Mouse (Mus musculus): Measurements from ENCODE around the gene Smagp.

The Smagp gene

DNA sequence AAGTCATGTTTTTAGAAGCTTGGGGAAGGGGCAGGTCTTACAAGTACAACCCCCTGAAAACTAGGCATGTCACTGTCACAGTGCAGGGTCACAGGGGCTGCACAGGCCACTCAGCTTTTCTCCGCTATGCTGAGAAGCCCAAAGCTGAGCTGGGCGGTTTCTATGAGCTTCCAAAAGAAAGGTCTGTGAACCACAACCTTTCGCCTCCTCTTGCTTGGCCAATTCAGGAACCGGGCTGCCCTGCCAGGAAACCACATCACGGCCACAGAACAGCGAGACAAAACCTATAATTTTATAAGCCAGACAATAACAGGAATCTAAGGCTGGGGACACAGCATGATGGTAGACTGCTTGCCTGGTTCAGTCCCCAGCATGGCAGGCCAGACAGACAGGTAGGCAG lies 48.4 kb downstream of the Smagp start:
- no peak for DNase-seq

DNA sequence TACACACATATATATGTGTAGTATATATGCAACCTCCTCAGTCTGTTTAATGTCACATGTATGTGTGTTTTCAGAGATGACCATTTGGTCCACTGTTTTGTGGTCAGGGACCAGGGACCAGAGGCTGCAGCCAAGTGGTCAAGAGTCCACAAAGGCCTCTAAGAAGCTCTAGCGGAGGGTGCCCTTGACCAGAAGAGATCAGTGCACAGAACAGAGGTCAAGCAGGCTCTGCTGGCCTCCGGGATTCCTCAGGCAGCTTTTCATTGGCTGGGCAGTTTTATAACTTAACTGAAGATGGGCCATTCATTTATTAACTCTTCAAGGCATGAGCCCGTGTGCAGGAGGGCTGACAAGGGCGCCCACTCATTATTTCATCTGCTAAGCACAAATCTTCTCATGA lies 49.6 kb downstream of the Smagp start:
- DNase-seq: no peak

DNA sequence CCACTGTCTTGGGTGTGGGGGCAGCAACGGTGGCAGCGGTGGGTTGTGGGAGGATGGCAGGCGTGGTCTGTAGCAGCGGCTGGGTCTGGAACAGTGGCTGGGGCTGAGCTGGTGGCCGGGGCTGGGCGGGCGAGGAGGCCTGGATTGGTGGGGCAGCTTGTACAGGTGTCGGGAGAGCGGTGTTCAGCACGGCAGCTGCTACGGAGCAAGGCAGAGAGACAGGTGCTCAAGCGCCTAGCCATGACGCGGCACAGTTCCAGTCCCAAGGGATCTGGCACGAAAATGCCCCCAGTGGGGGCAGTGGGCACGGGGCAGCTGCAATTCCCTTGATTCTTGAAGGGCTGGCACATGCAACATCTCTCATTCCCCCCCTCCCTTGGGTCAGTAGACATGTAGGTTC lies 50.8 kb downstream of the Smagp start:
- no peak for DNase-seq

DNA sequence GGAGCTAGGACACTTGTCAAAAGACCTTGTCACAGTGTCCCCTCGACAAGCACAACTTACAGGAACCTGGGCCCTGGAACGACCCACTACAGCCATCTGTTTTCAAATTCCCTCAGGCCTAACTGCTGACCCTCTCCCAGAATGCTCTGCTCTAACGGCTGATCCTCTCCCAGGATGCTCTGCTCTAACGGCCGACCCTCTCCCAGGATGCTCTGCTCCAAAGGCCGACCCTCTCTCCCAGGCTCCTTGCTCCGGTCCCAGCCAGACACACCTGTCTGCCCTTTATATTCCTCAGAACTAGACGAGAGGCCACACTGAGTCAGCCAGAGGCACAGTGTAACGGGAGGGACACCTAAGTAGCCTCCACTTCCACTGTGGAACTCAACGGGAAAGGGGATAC lies 56.6 kb downstream of the Smagp start:
- DNase-seq: no peak

DNA sequence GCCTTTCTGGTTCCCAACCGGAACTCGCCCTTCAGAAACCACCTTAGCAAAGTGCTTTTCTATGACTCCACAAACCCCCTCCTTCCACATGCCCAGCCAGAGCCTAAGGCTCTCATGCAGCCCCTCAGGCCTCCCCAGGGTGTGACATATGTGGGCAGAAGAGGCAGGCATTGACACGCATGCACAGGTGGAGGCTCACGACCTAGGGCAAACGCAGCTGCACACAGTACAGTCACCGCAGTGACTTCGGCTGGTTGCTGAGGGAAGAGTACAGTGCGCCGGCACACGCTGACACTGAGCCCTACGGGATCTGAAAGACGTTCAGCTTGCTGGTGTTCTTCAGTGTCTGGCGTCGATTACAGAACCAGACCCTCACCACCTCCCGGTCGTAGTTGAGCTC lies 58.8 kb downstream of the Smagp start:
- DNase-seq: no peak

DNA sequence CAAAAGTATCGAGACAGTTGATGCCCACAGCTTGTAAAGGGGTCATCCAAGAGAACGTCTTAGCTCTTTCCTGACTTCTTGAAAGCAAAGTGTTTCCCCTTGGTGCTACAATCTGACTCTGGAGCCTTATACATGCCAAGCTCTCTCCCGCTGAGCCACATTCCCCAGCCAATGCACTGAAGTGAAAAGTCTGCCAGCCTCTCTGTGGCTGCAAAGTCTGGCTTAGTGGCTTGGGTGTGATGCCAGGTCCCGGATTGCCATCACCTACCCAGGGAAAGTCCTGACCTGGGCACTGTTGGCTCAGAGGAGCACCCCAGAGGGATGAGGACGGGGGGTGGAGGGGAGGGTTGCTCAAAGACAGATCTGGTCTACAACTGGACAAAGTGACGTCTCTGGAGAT lies 59.9 kb downstream of the Smagp start:
- no peak for DNase-seq

DNA sequence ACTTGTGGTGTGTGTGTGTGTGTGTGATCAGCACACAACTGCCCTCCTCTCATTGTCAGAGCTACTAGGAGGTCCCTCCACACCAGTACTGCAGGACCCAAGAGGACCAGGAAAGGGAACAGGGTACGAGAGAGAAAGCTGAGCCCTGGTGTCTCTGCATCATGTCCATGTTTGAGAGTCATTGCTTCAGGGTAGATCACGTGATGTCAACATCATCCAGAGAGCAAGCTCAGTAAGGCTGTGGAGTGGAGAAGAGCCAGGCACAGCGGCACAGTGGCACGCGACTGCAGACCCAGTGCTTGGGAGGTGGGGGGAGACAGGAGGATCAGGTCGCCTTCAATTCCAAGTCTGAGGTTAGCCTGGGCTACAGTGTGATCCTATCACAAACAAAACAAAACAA lies 60.3 kb downstream of the Smagp start:
- no peak for DNase-seq

DNA sequence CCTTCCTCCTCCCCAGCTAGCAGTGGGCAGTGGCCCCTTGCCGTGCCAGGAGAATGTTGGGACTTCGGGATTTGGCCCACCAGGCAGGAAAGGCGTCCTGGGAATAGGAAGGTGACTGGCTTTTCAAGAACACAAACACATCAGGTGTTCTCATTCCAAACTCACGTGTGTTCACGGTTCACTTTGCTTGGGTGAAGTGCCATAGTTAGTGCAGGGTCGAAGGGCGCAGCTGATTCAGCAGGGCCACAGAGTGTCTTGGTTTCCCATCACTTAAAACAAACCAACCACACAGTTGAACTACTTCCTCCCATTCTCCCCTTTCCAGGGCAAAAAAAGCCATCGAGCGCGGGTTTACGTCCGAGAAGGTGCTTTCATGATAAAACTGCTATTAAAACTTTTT lies 61.4 kb downstream of the Smagp start:
- DNase-seq: no peak

DNA sequence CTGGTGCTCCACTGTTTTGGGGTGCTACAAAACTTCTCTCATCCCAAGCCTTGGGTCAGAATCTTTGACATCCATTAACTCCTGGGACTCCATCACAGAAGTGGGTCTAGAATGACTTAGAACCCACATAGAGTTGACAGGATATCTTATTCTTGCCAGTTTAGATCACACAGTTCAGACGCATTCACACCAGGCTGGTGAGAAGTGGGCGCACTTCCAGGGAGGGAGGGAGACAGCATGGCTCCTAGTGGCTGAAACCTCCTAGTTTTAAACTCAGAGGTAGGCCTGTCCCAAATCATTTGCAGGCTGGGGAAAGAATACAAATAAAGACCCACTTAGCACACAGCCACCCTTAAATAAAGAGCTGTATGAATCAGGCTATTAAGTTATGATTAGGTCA lies 62.4 kb downstream of the Smagp start:
- no peak for DNase-seq

DNA sequence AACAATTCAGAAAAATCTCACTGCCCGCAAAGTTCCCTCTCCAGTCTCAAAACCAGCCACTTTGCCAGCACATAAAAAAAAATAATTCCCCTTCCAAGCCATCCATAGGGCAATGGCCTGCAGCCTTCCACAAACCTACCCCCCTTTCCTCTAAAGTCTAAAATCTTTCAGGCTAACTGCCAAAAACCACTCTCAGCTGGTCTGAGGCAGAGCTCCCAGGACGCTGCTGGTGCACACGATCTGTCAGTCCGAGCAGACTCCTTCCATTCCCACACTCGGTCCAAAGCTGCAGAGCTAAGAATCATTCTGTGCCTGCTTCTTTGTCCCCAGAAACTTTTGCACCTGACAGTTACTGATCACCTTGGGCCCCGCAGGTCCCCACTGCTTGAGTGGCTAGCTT lies 62.8 kb downstream of the Smagp start:
- no peak for DNase-seq
